Mouse (Mus musculus) ovary, postnatal 10 days (tissue): ENCODE measurements around the gene Tmem200a.
"Not testable (repeated sequence)": the region's sequence is repeated elsewhere in the genome, so short reads cannot be mapped to it uniquely, and the experiment has no call there.

Source experiments
- DNase-seq: peaks from one replicate; pipeline ENCODE4 v3.0.0; 2022; ENCODE audit warnings: low spot score

Tmem200a gene

DNA sequence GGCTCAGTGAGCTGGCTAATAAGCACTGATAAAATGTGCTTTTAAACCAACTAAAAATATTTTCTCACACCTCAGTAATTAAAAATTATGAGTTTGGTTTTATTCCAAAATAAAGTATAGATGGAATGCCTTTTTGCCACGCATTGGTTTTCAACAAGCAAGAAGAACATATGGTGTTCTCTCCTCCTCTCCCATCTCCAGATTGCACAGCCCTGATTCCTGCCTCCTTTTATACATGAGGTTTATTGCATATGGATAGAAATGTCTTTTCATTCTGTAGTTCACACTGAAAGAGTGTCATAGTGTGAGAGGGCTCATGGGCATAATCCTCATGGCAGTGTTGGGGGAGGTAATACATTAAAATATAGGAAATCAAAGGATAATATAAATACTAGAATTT is 96.2 kb downstream of the Tmem200a start:
- no peak for DNase-seq

DNA sequence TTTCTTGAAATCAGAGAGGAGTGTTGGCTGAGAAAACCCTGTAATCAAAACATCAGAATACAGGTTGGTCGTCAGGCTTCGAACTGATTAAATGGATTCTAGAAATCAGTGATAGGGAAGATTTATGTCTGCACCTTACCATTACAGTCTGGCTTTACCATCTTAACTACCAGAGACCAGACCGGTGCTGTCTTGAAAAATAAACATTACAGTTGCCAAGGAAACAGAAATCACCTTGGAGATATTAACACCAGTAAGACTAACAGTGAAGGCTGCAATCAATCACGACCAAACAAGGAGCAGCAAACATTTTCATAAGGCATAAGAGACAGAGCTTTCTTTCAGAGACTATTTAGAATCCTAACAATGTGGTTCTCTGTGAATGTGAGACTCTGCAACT is 116.0 kb downstream of the Tmem200a start:
- no peak for DNase-seq

DNA sequence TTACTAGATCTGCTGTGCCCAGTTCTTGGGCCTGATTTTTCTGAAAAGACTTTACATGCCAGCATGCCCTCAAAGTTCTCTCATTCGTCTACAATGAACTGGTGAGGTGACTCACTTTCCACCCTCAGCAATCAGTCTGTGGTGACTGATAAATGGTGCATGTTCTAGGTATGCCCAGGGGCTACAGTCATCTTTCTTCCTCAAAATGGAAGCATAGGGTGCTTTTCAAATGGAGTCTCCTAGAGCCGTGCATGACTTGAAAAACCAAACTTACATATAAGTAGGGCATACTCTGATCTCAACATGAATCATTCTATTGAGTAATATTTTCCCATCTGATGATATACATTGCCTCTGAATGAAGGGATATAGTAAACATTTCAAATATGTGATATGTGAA is 117.8 kb downstream of the Tmem200a start:
- DNase-seq, result no peak

DNA sequence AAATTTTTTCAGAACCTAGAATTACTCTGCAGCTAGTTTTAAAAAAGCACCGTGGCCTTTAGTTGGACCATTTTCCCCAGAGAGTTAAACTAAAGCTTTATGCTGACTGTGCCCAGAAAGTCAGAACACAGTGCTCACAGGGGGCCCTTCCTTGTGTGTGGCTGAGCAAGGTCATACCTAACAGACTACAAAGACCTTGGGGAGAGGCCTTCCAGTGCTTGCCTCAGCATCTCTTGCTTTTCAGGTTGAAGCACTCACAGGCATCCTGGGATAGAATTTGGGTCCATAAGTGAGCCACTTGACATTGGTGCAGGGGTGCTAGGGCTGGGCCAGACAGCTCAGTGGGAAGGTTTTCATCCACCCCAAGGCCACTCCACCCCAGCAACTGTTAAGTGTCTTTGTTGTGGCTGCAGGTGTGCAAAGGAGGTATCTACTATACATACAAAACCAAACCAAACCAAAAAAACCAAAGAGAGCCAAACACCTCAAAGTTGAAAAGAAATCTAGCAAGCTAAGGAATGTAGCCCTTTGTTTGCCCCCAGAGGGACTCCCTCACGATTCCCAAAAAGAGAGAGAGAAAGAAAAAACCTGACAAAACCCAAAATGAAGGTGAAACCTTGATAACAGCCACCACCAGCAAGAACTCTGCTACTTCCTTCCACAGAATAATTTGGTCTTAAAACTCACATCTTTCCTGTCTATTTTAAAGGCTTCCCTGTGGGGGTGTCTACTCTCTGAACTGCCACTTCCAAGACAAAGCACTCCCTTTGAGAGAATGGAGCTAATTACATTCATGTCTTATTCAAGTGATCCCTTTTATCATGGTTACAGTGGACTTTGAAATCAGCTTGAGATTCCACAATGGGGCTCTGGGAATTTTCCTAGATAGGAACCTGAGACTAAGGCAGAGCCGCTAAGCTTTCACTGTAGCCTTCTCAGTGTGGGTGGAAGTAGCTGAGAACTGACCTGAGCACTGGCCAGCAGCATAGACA is 119.8 kb downstream of the Tmem200a start:
- no peak for DNase-seq

DNA sequence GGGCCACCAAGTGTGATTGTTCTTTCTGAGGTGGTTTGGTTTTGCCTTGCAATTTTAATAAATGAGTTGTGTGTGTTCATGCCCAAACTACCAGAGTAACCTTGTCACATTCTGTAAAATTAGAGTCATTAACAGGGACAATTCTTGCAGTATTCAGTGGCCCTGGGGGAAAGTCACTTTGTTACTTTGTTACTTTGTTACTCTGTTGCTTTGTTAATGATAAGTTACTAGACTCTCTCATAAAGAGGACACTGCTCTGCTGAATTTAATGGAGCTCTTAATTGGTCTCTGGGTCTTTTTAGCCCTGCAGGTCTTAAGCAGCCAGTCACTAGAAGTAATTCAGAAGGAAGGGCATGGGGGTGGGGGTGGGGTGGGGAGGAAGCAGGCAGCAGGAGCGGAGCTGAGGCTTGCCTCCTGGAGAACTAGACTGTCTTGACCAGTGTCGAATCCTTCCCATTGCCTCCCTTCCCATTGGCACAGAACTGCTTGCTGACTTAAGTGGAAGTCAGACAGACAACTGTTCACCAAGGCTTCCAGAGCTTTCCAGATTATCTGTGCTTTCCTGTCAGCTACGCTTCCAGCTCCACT is 124.1 kb downstream of the Tmem200a start:
- no peak for DNase-seq

DNA sequence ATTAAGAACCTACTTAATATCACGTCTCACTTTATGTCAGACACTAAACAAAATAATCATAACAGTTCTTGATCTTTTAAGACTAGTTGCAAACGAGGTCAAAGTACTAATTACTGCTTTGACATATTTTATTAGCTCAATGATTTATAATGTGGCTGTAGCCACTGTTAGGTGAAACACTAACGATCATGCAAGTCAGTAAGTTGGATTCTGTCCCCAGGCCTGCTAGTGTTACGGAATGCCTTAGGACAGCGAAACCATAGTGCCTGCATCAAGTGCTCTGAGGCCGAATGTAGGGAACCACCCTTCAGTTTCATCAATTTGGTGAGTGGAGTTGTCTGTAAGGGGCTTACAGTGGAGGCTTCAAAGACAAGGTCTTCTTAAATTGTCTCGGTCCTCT is 126.0 kb downstream of the Tmem200a start:
- no peak for DNase-seq

DNA sequence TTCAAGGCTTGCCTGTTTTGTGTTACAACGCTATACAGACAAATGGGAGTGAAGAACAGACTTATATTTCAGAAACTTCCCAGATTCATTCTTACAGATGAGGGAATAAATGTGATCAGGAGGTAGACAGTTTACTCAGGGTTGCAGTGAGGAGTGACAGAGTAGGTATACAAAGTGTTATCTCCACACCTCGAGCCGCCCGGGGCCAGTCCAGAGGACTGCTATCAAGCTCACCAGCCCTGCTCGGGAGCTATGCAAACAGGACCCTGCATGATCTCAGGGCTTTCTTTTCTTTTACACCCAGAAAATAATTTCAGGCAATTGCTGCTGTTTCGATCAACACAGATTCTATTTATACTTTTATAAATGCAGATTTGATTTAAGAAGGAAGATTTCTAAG is 126.7 kb downstream of the Tmem200a start:
- no peak for DNase-seq

DNA sequence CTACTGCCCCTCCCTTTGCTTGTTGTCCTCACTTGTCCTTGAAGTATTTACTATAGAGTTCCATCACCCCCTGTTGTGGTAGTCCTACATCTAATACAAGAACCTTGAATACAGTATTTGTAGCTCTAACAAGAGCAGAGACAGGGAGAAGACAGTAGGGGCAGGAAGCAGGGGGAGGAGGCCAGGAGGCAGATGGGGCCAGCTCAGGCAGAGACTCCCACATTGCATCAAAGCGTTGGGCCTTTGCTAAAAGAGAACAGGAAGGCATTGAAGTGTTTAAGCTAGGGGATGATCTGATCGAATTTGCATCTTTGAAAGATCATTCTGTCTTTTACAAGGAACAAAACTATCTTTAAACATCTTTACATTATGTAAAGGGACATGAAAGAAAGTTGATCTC is 133.0 kb downstream of the Tmem200a start:
- DNase-seq, result no peak

DNA sequence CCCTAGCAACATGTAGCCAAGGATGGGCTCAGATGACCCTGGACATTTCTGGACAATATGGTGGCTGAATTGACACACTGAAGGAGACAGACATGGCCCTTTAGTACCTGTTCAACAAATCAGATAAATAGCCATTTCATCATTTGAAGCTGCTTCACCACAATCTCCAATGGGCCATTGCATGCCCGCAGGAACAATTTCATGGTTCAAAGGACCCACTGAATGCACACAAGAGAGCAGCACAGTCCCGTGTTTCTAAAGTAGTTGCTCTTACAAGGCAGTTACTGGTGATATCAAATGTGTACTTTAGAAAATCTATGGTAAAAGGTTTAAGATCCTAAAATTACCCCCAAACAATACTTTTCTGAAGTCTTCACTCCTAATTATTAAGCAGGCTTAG is 134.2 kb downstream of the Tmem200a start:
- no peak for DNase-seq

DNA sequence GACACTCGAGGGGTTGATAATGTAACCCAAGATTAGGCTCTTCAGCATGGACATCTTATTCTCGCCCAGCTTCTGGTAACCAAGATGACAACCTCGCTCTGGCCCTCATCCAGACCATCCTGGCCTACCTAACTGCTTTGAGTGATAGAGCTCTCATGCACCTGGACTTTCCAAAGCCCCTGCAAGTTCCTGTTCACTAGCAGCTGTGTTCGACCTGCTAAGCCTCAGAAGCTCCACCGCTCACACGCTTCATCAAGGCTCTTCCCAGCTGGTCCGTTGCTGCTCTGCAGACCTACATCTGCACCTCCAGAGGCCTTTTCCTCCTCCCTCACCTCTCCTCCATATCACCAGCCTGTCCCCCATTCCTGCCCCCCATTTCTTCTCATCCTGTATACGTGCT is 147.1 kb downstream of the Tmem200a start:
- DNase-seq, result no peak

DNA sequence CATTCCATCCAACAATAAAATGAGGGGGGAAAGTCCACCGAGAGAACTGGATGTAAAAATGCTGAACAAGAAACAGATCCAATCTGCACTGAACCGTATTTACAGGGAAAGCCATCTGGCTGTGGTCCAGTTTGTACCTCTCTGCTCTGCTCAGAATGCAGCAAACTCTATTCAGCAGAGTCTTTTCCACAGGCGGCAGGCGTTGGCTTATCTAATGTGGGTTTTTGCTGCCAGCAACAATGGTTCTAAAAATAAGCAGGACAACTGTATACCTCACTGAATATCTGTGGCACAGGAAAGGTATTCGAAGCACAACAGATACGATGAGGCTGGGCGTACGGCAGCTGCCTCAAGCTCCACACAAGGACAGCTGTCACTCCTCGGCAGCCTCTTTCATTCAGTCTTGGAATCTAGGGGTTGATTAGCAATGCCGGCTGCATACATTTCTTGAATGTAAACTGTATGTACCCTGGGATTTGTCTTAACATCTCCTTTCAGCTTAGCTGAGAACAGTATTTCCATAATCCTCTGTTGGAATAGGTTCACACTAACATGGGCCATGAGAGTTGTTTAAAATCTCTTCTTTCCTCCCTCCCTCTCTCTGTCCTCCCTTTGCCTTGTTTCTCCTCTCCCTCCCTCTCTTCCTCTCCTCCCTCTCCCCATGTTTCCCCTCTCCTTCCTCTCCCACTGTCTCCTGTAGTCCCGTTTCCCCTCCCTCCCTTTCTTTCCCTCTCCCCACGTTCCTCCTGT is 149.3 kb downstream of the Tmem200a start:
- DNase-seq, result no peak

DNA sequence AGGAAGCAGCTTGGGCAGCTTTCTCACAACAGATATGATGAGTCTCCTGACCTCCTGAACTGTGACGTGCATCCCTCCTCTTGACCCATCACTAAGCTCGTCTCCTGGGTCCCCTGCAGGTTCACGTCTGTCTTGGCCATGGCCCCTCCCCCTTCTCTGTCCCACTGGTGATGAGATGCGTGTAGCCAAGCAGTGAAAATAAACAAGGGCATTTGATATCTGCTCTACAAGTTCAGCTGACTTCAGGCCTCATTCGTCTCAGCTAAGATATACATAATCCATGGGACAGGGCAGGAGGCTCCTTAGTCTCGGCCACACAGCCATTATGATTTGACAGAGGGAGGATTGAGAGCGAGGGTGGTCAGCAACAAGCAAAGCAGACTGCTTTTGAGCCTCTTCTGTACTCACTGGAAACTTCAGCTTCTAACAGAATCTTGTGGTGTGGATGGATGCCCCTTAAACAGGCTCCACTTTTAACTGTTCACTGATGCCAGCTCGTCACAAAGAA is 149.9 kb downstream of the Tmem200a start:
- no peak for DNase-seq

DNA sequence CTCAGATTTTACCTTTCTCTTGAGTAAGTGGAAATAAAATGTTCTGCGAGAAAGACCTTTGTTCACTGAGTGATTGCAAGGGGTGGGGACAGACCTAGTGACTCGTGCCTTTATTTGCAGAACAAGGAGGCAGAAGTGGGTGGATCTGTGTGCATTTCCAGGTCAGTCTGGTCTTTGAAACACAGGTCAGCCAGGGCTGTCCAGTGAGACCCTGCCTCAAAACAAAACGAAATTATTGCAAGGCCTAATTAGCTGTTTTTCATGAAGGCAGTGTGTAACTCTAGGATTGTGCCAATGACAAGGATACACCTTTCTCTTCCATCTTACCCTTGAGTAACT is 150.4 kb downstream of the Tmem200a start:
- DNase-seq, result no peak

DNA sequence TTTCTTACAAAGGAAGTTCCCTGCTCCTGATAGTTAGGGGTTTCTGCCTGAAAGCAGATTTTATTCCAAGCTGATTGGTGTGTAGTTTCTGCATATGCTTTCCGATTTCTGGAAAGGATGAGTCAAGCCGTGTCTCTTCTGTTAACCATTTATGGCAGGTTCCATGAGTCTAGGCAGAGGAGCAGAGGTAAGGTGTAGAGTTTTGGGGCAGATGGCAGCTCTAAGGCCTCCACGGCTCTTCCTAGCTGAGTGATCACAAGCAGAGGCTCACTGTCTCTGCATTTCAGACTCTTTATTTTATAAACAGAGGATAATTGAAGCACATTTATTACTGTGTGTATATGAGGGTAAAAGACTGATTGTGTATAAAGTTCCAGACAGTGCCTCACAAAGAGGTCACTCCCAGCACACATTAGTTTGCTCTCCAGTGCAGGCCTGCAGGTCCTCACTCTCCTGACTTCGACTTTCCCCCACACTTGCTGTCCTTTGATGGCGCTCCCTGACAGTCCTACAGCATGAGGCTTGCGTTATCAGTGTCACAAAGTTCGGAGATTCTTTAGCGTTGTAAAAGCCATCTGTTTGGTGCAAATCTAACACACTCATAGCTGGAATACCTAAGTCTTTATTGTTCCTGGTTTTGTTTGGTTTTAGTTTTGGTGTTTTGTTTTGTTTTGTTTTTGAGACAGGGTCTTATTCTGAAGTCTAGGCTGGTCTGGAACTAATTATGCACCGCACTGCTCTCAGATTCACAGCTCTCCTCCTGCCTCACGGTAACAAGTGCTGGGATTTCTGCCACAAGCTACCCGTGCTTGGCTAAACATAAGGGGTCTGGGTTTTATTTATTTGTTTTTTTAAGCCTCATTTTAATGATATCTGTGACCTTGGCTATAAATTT is 151.1 kb downstream of the Tmem200a start:
- no peak for DNase-seq

DNA sequence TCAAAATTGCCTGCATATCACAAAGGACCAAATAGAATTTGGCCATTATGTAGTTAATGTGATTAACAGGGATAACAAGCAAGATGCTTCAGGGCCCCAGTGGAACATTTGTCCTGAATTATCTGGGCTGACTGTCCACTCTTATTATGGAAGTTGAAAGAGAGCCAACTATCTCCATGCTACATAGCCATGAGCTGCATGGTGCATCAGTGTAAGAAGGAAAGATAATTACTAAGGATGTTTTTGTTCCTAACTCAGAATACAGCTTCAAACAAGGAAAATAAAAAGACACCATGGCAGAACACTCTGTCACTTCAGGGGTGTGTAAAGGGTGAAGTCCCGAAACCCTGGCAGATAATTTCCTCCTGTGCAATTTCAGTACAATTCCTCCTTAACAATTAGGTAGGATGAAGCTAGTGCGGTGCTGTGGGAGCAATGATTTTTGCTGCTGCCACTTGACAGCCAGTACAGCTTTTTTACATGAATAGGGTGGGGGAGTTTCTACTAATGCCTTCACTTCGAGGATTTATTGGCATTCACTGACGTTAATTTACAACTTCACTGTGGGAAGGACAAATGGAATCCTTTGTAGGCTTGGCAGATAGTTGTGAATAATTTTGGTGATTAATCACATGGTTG is 158.1 kb downstream of the Tmem200a start:
- DNase-seq, result no peak

DNA sequence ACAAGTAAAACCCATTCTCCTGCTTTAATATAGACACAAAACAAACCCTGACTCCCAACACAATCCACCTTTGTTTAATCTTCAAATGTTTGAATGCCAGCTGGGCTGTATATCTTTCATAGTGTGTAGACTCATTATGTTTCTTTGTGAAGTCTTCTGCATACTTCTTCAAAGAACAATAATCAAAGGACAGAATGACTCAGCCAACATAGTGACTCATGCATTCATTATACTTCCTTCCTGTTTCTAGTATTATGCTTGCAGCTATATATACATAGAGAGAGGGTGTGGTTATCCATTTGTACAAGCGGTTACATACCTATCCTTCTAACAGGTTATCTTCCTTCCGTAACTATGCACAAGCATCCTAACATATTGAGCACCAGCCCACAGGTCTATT is 160.7 kb downstream of the Tmem200a start:
- no peak for DNase-seq

DNA sequence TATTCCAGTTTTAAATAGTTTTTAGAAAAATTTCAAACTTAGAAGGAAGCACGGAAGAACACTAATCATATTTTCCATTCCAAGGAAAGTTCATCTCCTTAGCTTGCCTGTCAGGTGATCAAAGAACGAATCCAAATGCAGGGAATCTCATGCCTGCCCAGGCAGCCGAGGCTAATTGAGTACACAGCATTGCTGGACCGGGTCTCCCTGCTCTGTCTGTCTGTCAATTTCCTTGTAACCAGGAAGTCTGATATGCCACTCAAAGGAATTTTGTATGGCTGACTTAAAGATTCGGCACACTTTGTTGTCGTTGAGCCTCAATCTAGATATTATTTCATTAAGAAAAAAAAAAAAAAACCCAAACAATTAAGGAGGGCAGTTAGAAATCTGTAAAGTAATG is 168.6 kb downstream of the Tmem200a start:
- DNase-seq, result no peak

DNA sequence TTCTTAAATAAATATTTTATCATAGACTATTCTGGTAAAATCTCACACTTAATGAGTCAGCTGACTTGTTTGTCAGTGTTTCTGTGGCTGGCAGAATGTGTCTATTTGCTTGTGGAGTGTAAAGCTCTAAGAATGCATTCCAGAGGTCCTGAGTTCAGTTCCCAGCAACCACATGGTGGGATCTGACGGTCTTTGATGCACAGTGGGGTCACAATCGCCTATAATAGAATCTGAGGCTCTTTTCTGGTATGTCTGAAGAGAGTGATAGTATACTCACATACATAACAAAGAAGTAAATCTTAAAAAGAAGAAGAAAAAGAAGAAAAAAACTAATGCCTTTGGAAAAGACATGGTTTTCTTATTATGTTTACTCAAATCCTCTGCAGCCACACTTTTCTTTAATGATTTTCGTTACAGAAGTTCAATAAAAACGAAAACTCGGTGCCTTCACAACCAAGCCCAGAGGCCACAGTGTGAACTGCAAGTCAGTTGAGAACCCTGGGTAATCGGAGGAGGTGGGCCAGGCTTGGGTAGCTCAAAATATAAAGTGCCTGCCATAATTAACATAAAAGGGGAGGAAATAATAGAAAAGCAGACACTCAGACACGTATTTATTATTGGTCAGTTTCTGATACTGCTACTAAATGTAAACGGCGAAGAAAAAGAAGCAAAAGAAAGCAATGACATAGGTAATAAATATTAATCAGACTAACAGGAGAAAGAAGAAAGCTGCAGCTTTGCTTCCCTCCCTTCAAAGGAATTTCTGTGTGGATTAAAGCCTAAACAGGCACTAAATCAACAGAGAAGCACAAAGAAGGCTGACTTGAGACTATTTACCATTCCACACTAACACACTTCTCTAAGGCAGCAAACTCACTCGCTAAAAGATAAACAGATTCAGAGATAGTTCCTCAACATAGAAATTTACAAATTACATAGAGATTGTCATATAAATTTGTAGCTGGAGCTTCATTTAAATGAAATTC is 170.5 kb downstream of the Tmem200a start:
- no peak for DNase-seq

DNA sequence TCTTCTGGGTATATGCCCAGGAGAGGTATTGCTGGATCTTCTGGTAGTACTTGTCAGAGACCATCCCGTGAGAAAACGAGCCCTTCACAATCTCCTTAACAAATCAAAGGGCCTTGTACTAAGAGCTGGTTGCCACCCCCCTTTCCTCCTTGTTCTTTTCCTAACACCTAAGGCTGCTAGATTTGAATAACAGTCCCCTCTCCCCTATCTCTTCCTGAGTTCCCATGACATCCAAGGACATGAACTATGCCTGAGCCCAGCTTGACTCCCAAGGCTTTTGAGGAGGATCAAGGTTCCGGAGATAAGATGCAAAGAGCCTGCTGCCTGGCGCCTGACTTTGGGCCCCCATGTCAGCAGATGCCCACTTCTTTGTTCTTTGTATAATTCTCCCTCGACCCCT is 184.7 kb downstream of the Tmem200a start:
- not testable (repeated sequence) for DNase-seq

DNA sequence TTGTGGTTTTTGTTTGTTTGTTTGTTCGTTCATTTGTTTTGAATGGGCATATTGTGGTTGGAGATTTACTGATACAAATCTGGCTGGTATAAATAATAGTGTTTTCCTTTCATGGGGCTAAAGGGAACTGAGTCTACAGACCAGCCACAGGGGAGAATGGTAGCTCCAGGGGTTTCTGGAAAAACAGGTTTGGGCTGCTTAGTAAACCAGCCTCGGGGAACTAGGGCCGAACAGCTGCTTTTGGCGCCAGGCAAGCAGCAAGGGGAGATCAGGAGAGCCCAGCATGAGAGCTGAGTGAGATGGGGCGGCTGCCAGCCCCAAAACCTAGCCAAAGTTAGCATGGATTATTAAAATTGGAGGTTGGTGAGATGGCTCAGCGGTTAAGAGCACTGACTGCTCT is 191.6 kb downstream of the Tmem200a start:
- no peak for DNase-seq
